Mouse (Mus musculus) midbrain, embryonic 10.5 days (tissue): ENCODE measurements around the gene P2rx1. TPM values are rescaled to one million over a fixed set of nuclear protein-coding genes. Genes with fewer than 3 reads are reported as not detected.

ENCODE experiments used
- DNase-seq: peaks from one replicate; pipeline ENCODE4 v3.0.0-alpha.2; 2017; ENCODE audit warnings: low spot score
- H3K27ac ChIP-seq: fragments of 300-500 bp; sonication (generic); replicated peaks from 2 replicates; pipeline ENCODE4 v1.5.1; 2016; ENCODE audit warnings: mild to moderate bottlenecking
- H3K27me3 ChIP-seq: fragments of 300-500 bp; sonication (generic); 2 replicates; pipeline ENCODE4 v1.6.1; 2016; ENCODE audit warnings: low read depth, mild to moderate bottlenecking; ENCODE audit not compliant: poor library complexity, severe bottlenecking
- H3K36me3 ChIP-seq: fragments of 300-500 bp; sonication (generic); 2 replicates; pipeline ENCODE4 v1.6.1; 2016; ENCODE audit warnings: mild to moderate bottlenecking, moderate library complexity
- H3K4me1 ChIP-seq: fragments of 300-500 bp; sonication (generic); 2 replicates; pipeline ENCODE4 v1.6.1; 2016
- H3K4me3 ChIP-seq: fragments of 300-500 bp; sonication (generic); 2 replicates; pipeline ENCODE4 v1.5.1; 2016; ENCODE audit warnings: mild to moderate bottlenecking, moderate library complexity
- H3K9me3 ChIP-seq: fragments of 300-500 bp; sonication (generic); replicated peaks from 2 replicates; pipeline ENCODE4 v1.6.1; 2016; ENCODE audit warnings: mild to moderate bottlenecking
- WGBS: fragments of 180-500 bp; shearing (Covaris S2); methylation state at CpG from one replicate; pipeline ENCODE4 v1.1.7; 2016; 5-methylcytosine and 5-hydroxymethylcytosine counted together
- polyA plus RNA-seq: library from polyadenylated mRNA; unstranded; fragments of >200 nt; fragmentation: Nextera tagmentation; extraction: Ambion mirVana; gene quantifications from 2 replicates; pipeline ENCODE4 v1.2.1, GENCODE M21; 2016

The P2rx1 gene
- polyA plus RNA-seq, 1 experiment from 2014 or later = 1.2 TPM

DNA sequence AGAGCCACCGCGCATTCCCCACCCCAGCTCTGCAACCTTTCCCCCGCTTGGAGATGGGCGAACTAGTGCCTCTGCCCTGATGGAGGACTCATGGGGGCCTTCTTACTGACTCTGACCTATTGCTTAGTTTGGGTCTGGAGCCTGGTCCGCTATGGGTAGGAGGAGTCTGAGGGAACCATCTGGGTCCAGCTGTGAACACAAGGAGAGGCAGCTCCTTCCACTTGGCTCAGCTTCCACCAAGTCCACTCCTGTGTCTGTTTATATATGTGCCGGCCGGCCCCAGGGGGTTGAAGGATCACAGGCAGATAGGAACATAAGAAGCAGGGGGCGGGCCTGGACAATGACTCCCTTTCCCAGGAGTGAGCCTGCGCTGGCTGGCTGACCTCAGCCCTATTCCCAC is 6.9 kb upstream of the P2rx1 start:
- no peak for DNase-seq
- Histone ChIP-seq H3K27me3 (no peaks in the 10 kb centered on the region), H3K4me3 (no peak overlapping the region), H3K27ac (no peak overlapping the region), H3K36me3 (no peaks in the 10 kb centered on the region), H3K4me1 (no peaks in the 10 kb centered on the region; the same call in 1 of the 2 replicates), H3K9me3 (no peaks in the 10 kb centered on the region)
- 65% methylated on average over 9 of the region's 9 CpGs for WGBS

DNA sequence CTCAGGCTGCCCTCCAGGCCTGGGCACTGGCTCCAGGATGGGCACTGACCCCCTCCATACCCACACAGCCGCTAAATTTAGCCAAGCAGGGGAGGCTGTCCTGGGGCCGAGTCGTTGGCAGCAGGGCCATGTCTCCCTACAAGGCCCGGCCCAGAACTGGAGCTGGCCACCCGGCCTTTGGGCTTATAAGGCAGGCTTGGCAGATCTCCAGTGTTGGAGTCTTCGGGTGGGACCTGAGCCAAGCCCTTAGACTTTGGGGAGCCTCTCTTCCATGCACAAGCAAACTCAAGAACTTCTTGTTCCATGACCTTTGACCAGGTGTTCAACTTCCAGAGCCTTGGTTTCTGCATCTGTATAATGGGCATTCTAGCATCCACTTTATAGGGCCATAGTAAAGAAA is 2.6 kb upstream of the P2rx1 start:
- 0 out of 2 replicates have a peak, but pooled peaks cover 2% of the 10 kb centered on the region for H3K27me3 ChIP-seq
- no peak overlapping the region for H3K27ac ChIP-seq
- no peaks in the 10 kb centered on the region for H3K9me3 ChIP-seq
- H3K4me1 ChIP-seq = peaks cover 14% of the 10 kb centered on the region
- no peak for DNase-seq
- 91% methylated on average over 6 of the region's 6 CpGs for WGBS
- H3K36me3 ChIP-seq = no peaks in the 10 kb centered on the region
- H3K4me3 ChIP-seq = no peak overlapping the region

DNA sequence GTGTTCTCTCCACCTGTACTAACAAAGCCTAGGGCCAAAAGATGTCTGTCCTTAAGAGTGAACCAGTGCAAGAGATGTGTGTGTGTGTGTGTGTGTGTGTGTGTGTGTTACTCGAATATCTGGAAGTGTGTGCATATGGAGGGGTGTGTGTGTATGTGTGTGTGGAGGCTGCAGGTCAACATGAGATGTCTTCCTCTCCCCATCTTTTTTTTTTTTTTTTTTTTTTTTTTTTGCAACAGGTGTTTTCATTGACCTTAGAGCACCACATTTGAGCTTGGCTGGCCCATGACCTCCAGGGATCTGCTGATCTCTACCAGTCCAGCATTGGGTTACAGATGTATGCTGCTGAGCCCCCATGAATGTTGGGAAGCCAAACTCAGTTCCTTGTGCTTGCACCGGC is 2.1 kb upstream of the P2rx1 start:
- Histone ChIP-seq H3K4me3 (no peak overlapping the region), H3K9me3 (no peaks in the 10 kb centered on the region), H3K4me1 (peaks cover 14% of the 10 kb centered on the region), H3K27ac (no peak overlapping the region), H3K27me3 (0 out of 2 replicates have a peak, but pooled peaks cover 5% of the 10 kb centered on the region), H3K36me3 (no peaks in the 10 kb centered on the region)
- 93% methylated on average over 2 of the region's 2 CpGs for WGBS
- no peak for DNase-seq

DNA sequence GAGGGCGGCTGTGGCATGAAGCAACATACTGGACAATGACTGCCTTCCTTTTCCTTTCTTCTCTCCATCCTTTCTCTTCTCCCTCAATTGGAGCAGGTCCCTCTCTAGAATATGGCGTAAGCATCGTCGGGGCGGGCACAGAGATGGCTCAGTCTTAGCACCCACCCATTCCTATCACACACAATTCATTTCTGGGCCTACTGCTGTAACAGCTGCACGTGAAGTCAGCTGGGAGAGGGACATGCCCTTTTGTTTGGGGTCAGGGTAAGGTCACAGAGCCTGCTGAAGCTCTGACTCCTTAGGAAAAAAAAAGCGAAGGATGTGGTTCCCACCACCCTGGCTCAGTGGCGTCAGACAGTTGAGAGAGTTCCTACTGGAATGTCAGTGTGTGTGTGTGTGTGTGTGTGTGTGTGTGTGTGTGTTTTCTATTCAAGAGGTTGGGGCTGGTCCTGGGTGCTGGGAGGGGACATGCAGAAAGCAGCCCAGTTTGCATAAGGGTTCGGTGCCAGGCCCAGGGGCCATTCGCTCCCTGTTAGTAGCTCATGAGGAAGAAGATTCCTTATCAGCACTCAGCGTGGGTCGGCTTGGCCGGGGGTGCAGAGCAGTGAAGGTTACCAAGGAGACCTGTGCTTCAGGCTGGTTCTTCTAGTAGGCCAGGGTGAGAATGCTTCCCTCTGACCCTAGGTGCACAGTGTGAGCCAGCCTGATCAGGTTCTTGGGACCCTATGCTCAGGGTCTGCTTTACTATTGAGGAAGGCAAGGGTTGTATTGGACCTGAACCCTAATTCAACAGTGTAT is 1.2 kb upstream of the P2rx1 start:
- 0 out of 2 replicates have a peak, but pooled peaks cover 5% of the 10 kb centered on the region for H3K27me3 ChIP-seq
- WGBS = 81% methylated on average over 13 of the region's 13 CpGs
- no peak for DNase-seq

GRCm38 (mm10) chr11:73001029-73001428 is 2.1 kb downstream of the P2rx1 start:
- DNase-seq = peak; percentile 56
- H3K27ac ChIP-seq = no peak overlapping the region
- H3K9me3 ChIP-seq = no peaks in the 10 kb centered on the region
- H3K36me3 ChIP-seq = no peaks in the 10 kb centered on the region
- H3K4me3 ChIP-seq = no peak overlapping the region
- H3K4me1 ChIP-seq = peaks cover 14% of the 10 kb centered on the region
- H3K27me3 ChIP-seq = 0 out of 2 replicates have a peak, but pooled peaks cover 5% of the 10 kb centered on the region
- WGBS = 17% methylated on average over 6 of the region's 6 CpGs

More for the DNA sequence above, 1.2 kb upstream of the P2rx1 start:
- Histone ChIP-seq H3K27ac (no peak overlapping the region), H3K4me3 (no peak overlapping the region), H3K36me3 (no peaks in the 10 kb centered on the region), H3K9me3 (no peaks in the 10 kb centered on the region), H3K4me1 (peaks cover 14% of the 10 kb centered on the region)

GRCm38 (mm10) chr11:73006377-73006776 is 7.5 kb downstream of the P2rx1 start:
- peaks cover 26% of the 10 kb centered on the region for H3K27me3 ChIP-seq

GRCm38 (mm10) chr11:73007113-73007512 is 8.2 kb downstream of the P2rx1 start:
- WGBS = 86% methylated on average over 3 of the region's 3 CpGs
- peaks cover 24% of the 10 kb centered on the region for H3K27me3 ChIP-seq

More at GRCm38 (mm10) chr11:73006377-73006776, 7.5 kb downstream of the P2rx1 start:
- 10% methylated on average over 2 of the region's 2 CpGs for WGBS
- Histone ChIP-seq H3K4me1 (0 out of 2 replicates have a peak, but pooled peaks cover 4% of the 10 kb centered on the region), H3K9me3 (no peaks in the 10 kb centered on the region), H3K4me3 (no peak overlapping the region), H3K36me3 (no peaks in the 10 kb centered on the region), H3K27ac (no peak overlapping the region; the same call in 1 of the 2 replicates)
- peak; percentile 61 for DNase-seq

DNA sequence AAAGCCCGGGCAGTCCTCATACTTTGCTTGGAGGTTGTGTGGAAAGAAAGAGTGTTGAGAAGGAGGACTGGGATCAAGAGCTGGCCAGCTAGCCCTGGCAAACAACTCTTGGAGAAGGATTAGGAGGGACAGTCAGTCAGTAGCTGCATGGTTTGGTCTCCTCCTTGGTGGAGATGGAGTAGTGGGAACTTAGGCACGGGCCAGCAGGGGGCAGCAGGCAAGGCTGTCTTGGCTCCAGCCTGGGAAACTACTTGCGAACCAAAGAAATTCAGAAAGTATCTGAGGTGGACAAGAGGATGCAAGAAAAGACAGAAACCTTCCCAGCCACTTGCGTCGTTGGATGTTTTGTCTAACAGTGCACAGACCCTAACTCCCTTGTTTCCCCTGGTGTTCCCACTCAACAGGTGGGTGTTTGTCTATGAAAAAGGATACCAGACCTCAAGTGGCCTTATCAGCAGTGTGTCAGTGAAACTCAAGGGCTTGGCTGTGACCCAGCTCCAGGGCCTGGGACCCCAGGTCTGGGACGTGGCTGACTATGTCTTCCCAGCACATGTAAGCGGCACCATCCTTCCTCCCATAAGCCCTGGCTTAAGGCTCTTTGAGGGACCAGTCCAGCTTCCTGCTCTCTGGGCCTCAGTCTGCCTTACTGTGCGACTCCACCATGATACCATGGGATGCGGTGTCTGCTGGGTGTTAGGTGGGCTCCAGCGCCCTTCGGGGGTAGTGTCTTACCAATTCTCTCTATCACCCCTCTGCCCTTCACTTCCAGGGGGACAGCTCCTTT is 9.0 kb downstream of the P2rx1 start:
- H3K4me1 ChIP-seq = 0 out of 2 replicates have a peak, but pooled peaks cover 4% of the 10 kb centered on the region
- H3K27ac ChIP-seq = no peak overlapping the region
- DNase-seq = peak; percentile 48
- no peak overlapping the region for H3K4me3 ChIP-seq
- WGBS = 69% methylated on average over 11 of the region's 11 CpGs
- no peaks in the 10 kb centered on the region for H3K36me3 ChIP-seq
- no peaks in the 10 kb centered on the region for H3K9me3 ChIP-seq
- peaks cover 24% of the 10 kb centered on the region for H3K27me3 ChIP-seq

More at GRCm38 (mm10) chr11:73007113-73007512, 8.2 kb downstream of the P2rx1 start:
- no peaks in the 10 kb centered on the region for H3K9me3 ChIP-seq
- no peak overlapping the region for H3K4me3 ChIP-seq
- no peaks in the 10 kb centered on the region for H3K36me3 ChIP-seq
- no peak for DNase-seq
- no peak overlapping the region for H3K27ac ChIP-seq
- H3K4me1 ChIP-seq = 0 out of 2 replicates have a peak, but pooled peaks cover 4% of the 10 kb centered on the region

GRCm38 (mm10) chr11:73008826-73009225 is 9.9 kb downstream of the P2rx1 start:
- no peak for DNase-seq
- H3K27ac ChIP-seq = no peak overlapping the region
- H3K4me3 ChIP-seq = no peak overlapping the region
- WGBS = 74% methylated on average over 2 of the region's 2 CpGs
- H3K4me1 ChIP-seq = 0 out of 2 replicates have a peak, but pooled peaks cover 4% of the 10 kb centered on the region
- no peaks in the 10 kb centered on the region for H3K9me3 ChIP-seq
- H3K36me3 ChIP-seq = no peaks in the 10 kb centered on the region
- peaks cover 24% of the 10 kb centered on the region for H3K27me3 ChIP-seq

GRCm38 (mm10) chr11:73009531-73010274 is 10.8 kb downstream of the P2rx1 start:
- WGBS = 54% methylated on average over 13 of the region's 13 CpGs
- H3K27me3 ChIP-seq = peaks cover 24% of the 10 kb centered on the region
- no peaks in the 10 kb centered on the region for H3K9me3 ChIP-seq
- 0 out of 2 replicates have a peak, but pooled peaks cover 4% of the 10 kb centered on the region for H3K4me1 ChIP-seq
- H3K36me3 ChIP-seq = no peaks in the 10 kb centered on the region
- no peak for DNase-seq
- H3K4me3 ChIP-seq = no peak overlapping the region
- H3K27ac ChIP-seq = no peak overlapping the region

DNA sequence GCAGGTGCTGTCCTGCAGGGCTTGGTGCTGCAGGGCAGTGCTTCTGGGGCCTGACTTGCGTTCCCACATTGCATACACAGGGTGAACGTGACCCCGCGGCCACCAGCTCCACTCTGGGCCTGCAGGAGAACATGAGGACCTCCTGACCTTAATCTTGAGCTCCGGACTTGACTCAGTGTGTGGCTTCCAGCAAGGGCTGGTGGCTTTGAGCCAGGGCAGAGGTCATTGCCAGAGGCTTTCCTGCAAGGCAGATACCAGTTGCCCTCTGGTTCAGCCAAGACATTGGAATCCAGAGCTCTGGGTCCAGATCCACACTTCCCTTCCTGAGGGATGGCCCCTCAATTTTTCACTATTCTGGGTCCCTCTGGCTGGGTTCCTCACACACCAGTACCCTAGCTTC is 15.1 kb downstream of the P2rx1 start:
- Histone ChIP-seq H3K27me3 (peaks cover 47% of the 10 kb centered on the region), H3K27ac (no peak overlapping the region), H3K9me3 (no peaks in the 10 kb centered on the region), H3K4me1 (peaks cover 8% of the 10 kb centered on the region), H3K36me3 (no peaks in the 10 kb centered on the region), H3K4me3 (no peak overlapping the region)
- WGBS = 71% methylated on average over 5 of the region's 5 CpGs
- no peak for DNase-seq

DNA sequence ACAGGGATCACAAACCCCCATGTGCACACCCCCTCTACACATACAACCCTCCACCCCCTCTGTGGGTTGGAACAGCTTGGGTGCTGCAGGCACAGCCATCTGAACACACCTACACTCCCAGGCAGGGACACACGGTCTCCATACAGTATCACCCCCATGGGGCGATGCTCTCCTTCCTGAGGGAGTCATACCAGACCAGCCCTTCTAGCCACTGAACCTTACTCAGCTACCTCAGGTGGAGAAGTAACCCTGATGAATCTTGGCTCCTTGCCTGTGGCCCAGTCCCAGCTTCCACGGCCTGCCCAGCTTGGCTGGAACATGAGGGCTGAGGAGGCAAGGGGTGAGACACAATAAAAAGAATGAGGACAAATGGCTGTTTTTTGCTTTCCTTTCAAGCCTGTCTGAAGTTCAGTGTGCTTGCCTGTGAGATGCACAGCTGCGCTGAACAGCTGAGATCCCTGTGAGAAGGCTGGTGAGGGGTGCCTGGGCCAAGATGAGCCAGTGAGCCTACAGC is 16.0 kb downstream of the P2rx1 start:
- 84% methylated on average over 4 of the region's 4 CpGs for WGBS
- no peak for DNase-seq
- peaks cover 17% of the 10 kb centered on the region for H3K4me1 ChIP-seq
- H3K9me3 ChIP-seq = no peaks in the 10 kb centered on the region
- H3K36me3 ChIP-seq = no peaks in the 10 kb centered on the region
- H3K27me3 ChIP-seq = peaks cover 47% of the 10 kb centered on the region
- H3K4me3 ChIP-seq = no peak overlapping the region
- H3K27ac ChIP-seq = no peak overlapping the region; the same call in 1 of the 2 replicates
